Mouse (Mus musculus) lung, embryonic 14.5 days (tissue): Measurements from ENCODE around the gene Dock1. TPM values are rescaled to one million over a fixed set of nuclear protein-coding genes. Genes with fewer than 3 reads are reported as not detected.
A peak's percentile ranks its signal among the peaks of the same experiment; 100 is the strongest.

Source experiments
- ATAC-seq: fragments of 200-750 bp; cut with Nextera tagmentation; 2 replicates; pipeline ENCODE4 v1.8.0; 2017; ENCODE audit warnings: mild to moderate bottlenecking, moderate TSS enrichment, moderate library complexity; ENCODE audit not compliant: insufficient read depth
- DNase-seq: peaks from one replicate; pipeline ENCODE4 v3.0.0-alpha.2; 2015
- H3K27ac ChIP-seq: fragments of 300-500 bp; sonication (generic); 2 replicates; pipeline ENCODE4 v1.5.1; 2014; ENCODE audit warnings: low read depth, mild to moderate bottlenecking, moderate library complexity
- H3K27me3 ChIP-seq: fragments of 300-500 bp; sonication (generic); 2 replicates; pipeline ENCODE4 v1.6.1; 2014; ENCODE audit warnings: low read length, control low read depth; ENCODE audit not compliant: insufficient read depth
- H3K36me3 ChIP-seq: fragments of 300-500 bp; sonication (generic); 2 replicates; pipeline ENCODE4 v1.6.1; 2014; ENCODE audit warnings: control low read depth; ENCODE audit not compliant: insufficient read depth
- H3K4me1 ChIP-seq: fragments of 300-500 bp; sonication (generic); 2 replicates; pipeline ENCODE4 v1.6.1; 2014; ENCODE audit warnings: antibody characterized with exemption, control low read depth; ENCODE audit not compliant: insufficient read depth
- H3K4me2 ChIP-seq: fragments of 300-500 bp; sonication (generic); 2 replicates; pipeline ENCODE4 v1.6.1; 2014; ENCODE audit warnings: mild to moderate bottlenecking
- H3K4me3 ChIP-seq: fragments of 300-500 bp; sonication (generic); 2 replicates; pipeline ENCODE4 v1.5.1; 2014; ENCODE audit warnings: low read depth, low read length
- H3K9ac ChIP-seq: fragments of 300-500 bp; sonication (generic); 2 replicates; pipeline ENCODE4 v1.6.1; 2014
- H3K9me3 ChIP-seq: fragments of 300-500 bp; sonication (generic); 2 replicates; pipeline ENCODE4 v1.6.1; 2016; ENCODE audit warnings: low read depth, low read length, control low read depth
- CTCF ChIP-seq: IDR thresholded peaks from 2 replicates; pipeline ENCODE4 v1.5.1; 2016; ENCODE audit warnings: antibody characterized with exemption, low read depth
- WGBS: fragments of 180-500 bp; shearing (Covaris S2); extraction: QIAGEN DNeasy Blood & Tissue Kit; methylation state at CpG from one replicate; pipeline ENCODE4 v1.1.7; 2014; 5-methylcytosine and 5-hydroxymethylcytosine counted together
- polyA plus RNA-seq: library from polyadenylated mRNA; unstranded; fragments of >200 nt; fragmentation: Nextera tagmentation; extraction: Ambion mirVana; gene quantifications from 2 replicates; pipeline ENCODE4 v1.2.1, GENCODE M21; 2014

The Dock1 gene
- polyA plus RNA-seq, 1 experiment from 2014 or later = 57.3 TPM

GRCm38 (mm10) chr7:134725551-134726529 lies 55.4 kb downstream of the Dock1 start:
- Histone ChIP-seq H3K27ac (peak overlapping the region; percentile 77; the same call in 1 of the 2 replicates), H3K9me3 (no peaks in the 10 kb centered on the region), H3K4me3 (no peak overlapping the region), H3K9ac (no peak overlapping the region), H3K4me1 (peaks cover 23% of the 10 kb centered on the region), H3K36me3 (peaks cover 22% of the 10 kb centered on the region; the same call in 1 of the 2 replicates), H3K4me2 (peak overlapping the region; percentile 35), H3K27me3 (no peaks in the 10 kb centered on the region)
- DNase-seq (peak; percentile 92), ATAC-seq (peak; percentile 92)
- no peak for TF ChIP-seq CTCF
- 29% methylated on average over 11 of the region's 11 CpGs for WGBS

GRCm38 (mm10) chr7:134726530-134727258 lies 56.2 kb downstream of the Dock1 start:
- H3K27me3 ChIP-seq = no peaks in the 10 kb centered on the region
- no peak for TF ChIP-seq CTCF
- H3K4me1 ChIP-seq = peaks cover 23% of the 10 kb centered on the region
- peaks cover 26% of the 10 kb centered on the region; the same call in 1 of the 2 replicates for H3K36me3 ChIP-seq
- no peak overlapping the region for H3K4me3 ChIP-seq
- no peak overlapping the region for H3K4me2 ChIP-seq
- no peak overlapping the region for H3K27ac ChIP-seq
- no peak for ATAC-seq
- WGBS = 80% methylated on average over 5 of the region's 5 CpGs
- no peaks in the 10 kb centered on the region for H3K9me3 ChIP-seq
- H3K9ac ChIP-seq = no peak overlapping the region
- no peak for DNase-seq

- no peak overlapping the region for H3K9ac ChIP-seq
- TF ChIP-seq CTCF = no peak
- ATAC-seq (no peak), DNase-seq (peak; percentile 37)
- peaks cover 11% of the 10 kb centered on the region; the same call in 1 of the 2 replicates for H3K4me1 ChIP-seq
- no peaks in the 10 kb centered on the region for H3K27me3 ChIP-seq
- no peak overlapping the region for H3K27ac ChIP-seq
- no peak overlapping the region for H3K4me3 ChIP-seq
- peaks cover 40% of the 10 kb centered on the region; the same call in 1 of the 2 replicates for H3K36me3 ChIP-seq
- no peaks in the 10 kb centered on the region for H3K9me3 ChIP-seq
- H3K4me2 ChIP-seq = no peak overlapping the region
Measured at GRCm38 (mm10) chr7:134729348-134729747, 58.9 kb downstream of the Dock1 start.

GRCm38 (mm10) chr7:134730406-134731126 lies 60.1 kb downstream of the Dock1 start:
- DNase-seq = no peak
- Histone ChIP-seq H3K9ac (no peak overlapping the region), H3K4me3 (no peak overlapping the region), H3K36me3 (peaks cover 46% of the 10 kb centered on the region; the same call in 1 of the 2 replicates), H3K9me3 (no peaks in the 10 kb centered on the region), H3K4me2 (no peak overlapping the region), H3K27ac (no peak overlapping the region), H3K27me3 (no peaks in the 10 kb centered on the region), H3K4me1 (peaks cover 8% of the 10 kb centered on the region; the same call in 1 of the 2 replicates)
- no peak for TF ChIP-seq CTCF
- ATAC-seq = no peak
- 88% methylated on average over 3 of the region's 3 CpGs for WGBS

GRCm38 (mm10) chr7:134747059-134747458 lies 76.6 kb downstream of the Dock1 start:
- no peak for TF ChIP-seq CTCF
- Histone ChIP-seq H3K27me3 (no peaks in the 10 kb centered on the region), H3K4me2 (no peak overlapping the region), H3K27ac (no peak overlapping the region), H3K4me3 (no peak overlapping the region), H3K9ac (no peak overlapping the region), H3K9me3 (no peaks in the 10 kb centered on the region), H3K4me1 (no peaks in the 10 kb centered on the region), H3K36me3 (peaks cover 77% of the 10 kb centered on the region)
- no peak for ATAC-seq
- WGBS = 97% methylated on average over 4 of the region's 4 CpGs
- DNase-seq = no peak

GRCm38 (mm10) chr7:134748376-134748775 lies 77.9 kb downstream of the Dock1 start:
- Histone ChIP-seq H3K27ac (no peak overlapping the region), H3K4me1 (no peaks in the 10 kb centered on the region), H3K27me3 (no peaks in the 10 kb centered on the region), H3K36me3 (peaks cover 79% of the 10 kb centered on the region), H3K9ac (no peak overlapping the region), H3K4me3 (no peak overlapping the region), H3K9me3 (no peaks in the 10 kb centered on the region), H3K4me2 (no peak overlapping the region)
- 79% methylated on average over 3 of the region's 3 CpGs for WGBS
- DNase-seq = no peak
- no peak for ATAC-seq
- TF ChIP-seq CTCF = no peak
